Mouse (Mus musculus) ES-E14 (cell line): ENCODE results near the gene Wnt1. TPM values are rescaled to one million over a fixed set of nuclear protein-coding genes. Genes with fewer than 3 reads are reported as not detected.

ENCODE experiments used
- DNase-seq: peaks from one replicate; pipeline ENCODE4 v3.0.0-alpha.2; 2013; ENCODE audit warnings: low read depth, low spot score
- H3K27ac ChIP-seq: 2 replicates; pipeline ENCODE4 v1.5.1; 2012; ENCODE audit warnings: low read depth, mild to moderate bottlenecking, low read length, moderate library complexity, mixed read lengths; ENCODE audit not compliant: poor library complexity, insufficient read depth, severe bottlenecking
- H3K36me3 ChIP-seq: 2 replicates; pipeline ENCODE4 v1.6.1; 2012; ENCODE audit warnings: mild to moderate bottlenecking, low read length, moderate library complexity, mixed read lengths; ENCODE audit not compliant: control insufficient read depth, poor library complexity, insufficient read depth, severe bottlenecking
- H3K4me1 ChIP-seq, 2 experiments: fragments of 150-350 bp in 1 of 2; sonication (generic) in 1 of 2; 2 replicates each; pipeline ENCODE4 v1.6.1; 2012; ENCODE audit warnings: low read length in 2 of 2, mild to moderate bottlenecking in 1 of 2, mixed read lengths in 1 of 2; ENCODE audit not compliant: control insufficient read depth in 2 of 2, insufficient read depth in 2 of 2, poor library complexity in 1 of 2
- H3K4me3 ChIP-seq, 2 experiments: fragments of 150-350 bp in 1 of 2; sonication (generic) in 1 of 2; 2 replicates each; pipeline ENCODE4 v1.5.1; 2012; ENCODE audit warnings: low read length in 2 of 2, low read depth in 1 of 2, mild to moderate bottlenecking in 1 of 2, mixed read lengths in 1 of 2; ENCODE audit not compliant: insufficient read depth in 1 of 2, poor library complexity in 1 of 2, severe bottlenecking in 1 of 2
- H3K9ac ChIP-seq: 2 replicates; pipeline ENCODE4 v1.6.1; 2012; ENCODE audit warnings: low read depth, mild to moderate bottlenecking, low read length, mixed read lengths; ENCODE audit not compliant: poor library complexity, insufficient read depth, severe bottlenecking
- H3K9me3 ChIP-seq: fragments of 150-350 bp; sonication (generic); 2 replicates; pipeline ENCODE4 v1.6.1; 2012; ENCODE audit warnings: low read depth, mild to moderate bottlenecking, low read length; ENCODE audit not compliant: control insufficient read depth, insufficient read depth
- CHD2 ChIP-seq: IDR thresholded peaks from 2 replicates; pipeline ENCODE4 v1.6.1; 2014; ENCODE audit warnings: mild to moderate bottlenecking, low read depth, low read length, inconsistent platforms
- HCFC1 ChIP-seq: IDR thresholded peaks from 2 replicates; pipeline ENCODE4 v1.6.1; 2012; ENCODE audit warnings: low read length, inconsistent platforms, borderline replicate concordance; ENCODE audit not compliant: insufficient read depth
- MAFK ChIP-seq: IDR thresholded peaks from 2 replicates; pipeline ENCODE4 v1.6.1; 2014; ENCODE audit warnings: mild to moderate bottlenecking, low read depth, low read length, inconsistent platforms; ENCODE audit not compliant: insufficient read depth
- ZC3H11A ChIP-seq: IDR thresholded peaks from 2 replicates; pipeline ENCODE4 v1.6.1; 2012; ENCODE audit warnings: low read depth, mild to moderate bottlenecking, inconsistent platforms, low read length, borderline replicate concordance
- ZNF384 ChIP-seq: IDR thresholded peaks from 2 replicates; pipeline ENCODE4 v1.6.1; 2012; ENCODE audit warnings: low read depth, low read length, inconsistent platforms
- in situ Hi-C, 2 experiments: fragments of 600-800 bp; cut with MboI; formaldehyde crosslinking; loops; one replicate each; pipeline ENCODE4 v1.15.1; 2025; ENCODE audit warnings: low sequenced_read_pairs in 2 of 2, inconsistent platforms in 1 of 2; ENCODE audit not compliant: unreplicated experiment in 2 of 2
- total RNA-seq: library from RNA; depleted of rRNA; stranded (reverse); fragments of 300-350 nt; gene quantifications from 2 replicates; pipeline ENCODE4 v1.2.3, GENCODE M21; 2012

Wnt1 gene
- total RNA-seq, 1 experiment, result not detected

DNA sequence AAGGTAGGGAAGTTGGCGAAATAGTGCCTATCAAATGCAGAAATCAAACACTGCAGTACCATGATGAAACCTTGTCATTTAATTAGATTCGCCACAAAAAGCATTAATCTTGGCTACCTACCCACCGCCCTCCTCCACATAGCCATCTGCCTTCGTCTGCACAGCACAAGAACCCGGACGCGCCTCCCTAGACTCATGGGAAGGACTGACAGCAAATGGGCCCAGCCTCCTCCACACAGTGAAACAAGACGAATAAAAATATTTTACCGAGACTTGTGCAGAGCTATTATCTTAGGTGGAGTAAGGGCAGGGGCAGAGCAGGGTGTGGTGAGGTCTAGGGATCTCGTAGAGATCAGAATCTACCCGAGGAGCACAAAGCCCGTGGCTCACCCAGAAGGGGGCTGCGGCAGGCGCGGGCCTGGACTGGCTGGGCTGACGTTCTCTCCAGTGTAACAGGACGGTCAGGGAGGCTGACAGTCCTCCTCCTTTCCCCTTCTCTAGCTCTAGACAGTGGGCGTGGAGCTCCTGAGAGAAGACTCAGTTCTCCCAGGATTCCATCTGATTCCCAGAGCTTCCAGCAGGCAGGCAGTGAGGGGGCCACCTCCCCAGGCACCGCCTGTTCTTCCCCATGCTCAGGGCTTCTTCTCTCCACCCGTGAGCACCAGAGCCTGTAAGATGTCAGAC lies 23.2 kb downstream of the Wnt1 start:
- Histone ChIP-seq H3K9me3 (no peaks in the 10 kb centered on the region), H3K4me1 (peaks cover 0 to 9% of the 10 kb centered on the region in 2 experiments; a peak in 2 of 4 replicates), H3K4me3 (no peak overlapping the region), H3K27ac (no peak overlapping the region), H3K9ac (no peak overlapping the region), H3K36me3 (peaks cover 19% of the 10 kb centered on the region)
- in situ Hi-C loops, result no loop called here
- TF ChIP-seq MAFK (no peak), ZC3H11A (no peak), CHD2 (no peak), ZNF384 (no peak), HCFC1 (no peak)
- no peak for DNase-seq

DNA sequence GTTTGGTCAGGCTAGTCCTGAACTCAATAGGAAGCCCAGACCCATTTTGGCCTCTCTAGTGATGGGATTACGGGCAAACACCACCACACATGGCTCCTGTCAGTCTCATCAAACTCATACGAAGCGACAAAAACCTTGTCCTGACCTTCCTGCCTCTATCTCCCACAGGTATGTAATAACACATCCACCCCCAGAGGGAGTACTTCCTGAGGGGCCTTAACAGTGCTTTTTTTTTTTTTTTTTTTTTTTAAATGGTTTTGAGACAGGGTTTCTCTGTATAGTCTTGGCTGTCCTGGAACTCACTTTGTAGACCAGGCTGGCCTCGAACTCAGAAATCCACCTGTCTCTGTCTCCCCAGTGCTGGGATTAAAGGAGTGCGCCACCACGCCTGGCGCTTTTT lies 28.5 kb downstream of the Wnt1 start:
- H3K27ac ChIP-seq, result no peak overlapping the region
- DNase-seq, result no peak
- H3K4me3 ChIP-seq, result no peak overlapping the region
- peaks cover 16% of the 10 kb centered on the region for H3K36me3 ChIP-seq
- in situ Hi-C loops, result no loop called here
- no peaks in the 10 kb centered on the region for H3K9me3 ChIP-seq
- no peak overlapping the region for H3K9ac ChIP-seq
- H3K4me1 ChIP-seq, result peaks cover 2 to 10% of the 10 kb centered on the region in 2 experiments; a peak in 3 of 4 replicates
- TF ChIP-seq CHD2, result no peak
- no peak for TF ChIP-seq MAFK
- no peak for TF ChIP-seq ZC3H11A
- peak; percentile 95 for TF ChIP-seq ZNF384
- no peak for TF ChIP-seq HCFC1

DNA sequence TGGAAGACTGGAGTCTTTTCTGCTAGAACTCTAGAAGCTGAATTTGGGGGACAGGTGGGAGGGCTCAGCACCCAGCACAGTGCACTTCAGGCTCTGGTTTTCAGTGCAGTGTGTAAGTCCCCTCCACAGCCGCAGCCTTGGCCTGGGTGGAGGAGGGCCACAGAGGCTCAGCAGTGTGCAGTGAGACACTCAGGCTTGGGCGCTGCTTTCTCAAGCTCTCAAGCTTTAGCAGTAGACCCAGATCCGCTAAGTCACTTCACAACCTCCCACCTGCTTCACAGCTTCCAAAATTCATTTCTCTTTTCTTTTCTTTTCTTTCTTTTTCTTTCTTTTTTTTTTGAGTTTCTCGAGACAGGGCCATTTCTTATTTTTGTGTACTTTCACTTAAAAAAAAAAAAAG lies 31.3 kb downstream of the Wnt1 start:
- no peak for DNase-seq
- no peaks in the 10 kb centered on the region for H3K9me3 ChIP-seq
- H3K27ac ChIP-seq, result no peak overlapping the region
- H3K9ac ChIP-seq, result peak overlapping the region; percentile 51; the same call in 1 of the 2 replicates
- TF ChIP-seq HCFC1 (no peak), CHD2 (no peak), ZNF384 (no peak), ZC3H11A (no peak), MAFK (no peak)
- peaks cover 2 to 4% of the 10 kb centered on the region in 2 experiments; a peak in 2 of 4 replicates for H3K4me1 ChIP-seq
- in situ Hi-C loops, result no loop called here
- peaks cover 2% of the 10 kb centered on the region; the same call in 1 of the 2 replicates for H3K36me3 ChIP-seq
- no peak overlapping the region for H3K4me3 ChIP-seq

DNA sequence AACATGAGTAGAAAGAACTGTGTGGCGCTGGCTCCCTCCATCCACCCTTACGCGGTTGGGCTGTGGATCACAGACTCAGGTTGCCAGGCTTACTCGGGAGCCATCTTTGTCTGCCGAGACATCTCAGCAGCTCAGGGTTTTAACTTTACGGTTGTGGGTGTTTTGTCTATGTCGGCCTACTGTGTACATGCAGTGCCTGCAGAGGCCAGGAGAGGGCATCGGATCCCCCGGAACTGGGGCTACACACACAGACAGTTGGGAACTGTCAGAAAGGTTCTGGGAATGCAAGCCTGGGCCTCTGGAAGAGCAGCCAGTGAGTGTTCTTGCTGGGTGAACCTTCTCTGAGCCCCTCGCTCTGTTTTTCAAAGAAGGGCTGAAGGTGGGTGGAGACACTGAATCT lies 31.7 kb downstream of the Wnt1 start:
- no peak overlapping the region for H3K4me3 ChIP-seq
- H3K27ac ChIP-seq, result no peak overlapping the region
- H3K9ac ChIP-seq, result peak overlapping the region; percentile 51; the same call in 1 of the 2 replicates
- peak; percentile 71 for DNase-seq
- H3K4me1 ChIP-seq, result peaks cover 2 to 4% of the 10 kb centered on the region in 2 experiments; a peak in 2 of 4 replicates
- H3K36me3 ChIP-seq, result peaks cover 2% of the 10 kb centered on the region; the same call in 1 of the 2 replicates
- no peaks in the 10 kb centered on the region for H3K9me3 ChIP-seq
- no peak for TF ChIP-seq HCFC1
- no peak for TF ChIP-seq ZC3H11A
- no peak for TF ChIP-seq CHD2
- no peak for TF ChIP-seq MAFK
- TF ChIP-seq ZNF384, result no peak
- in situ Hi-C loops, result no loop called here

DNA sequence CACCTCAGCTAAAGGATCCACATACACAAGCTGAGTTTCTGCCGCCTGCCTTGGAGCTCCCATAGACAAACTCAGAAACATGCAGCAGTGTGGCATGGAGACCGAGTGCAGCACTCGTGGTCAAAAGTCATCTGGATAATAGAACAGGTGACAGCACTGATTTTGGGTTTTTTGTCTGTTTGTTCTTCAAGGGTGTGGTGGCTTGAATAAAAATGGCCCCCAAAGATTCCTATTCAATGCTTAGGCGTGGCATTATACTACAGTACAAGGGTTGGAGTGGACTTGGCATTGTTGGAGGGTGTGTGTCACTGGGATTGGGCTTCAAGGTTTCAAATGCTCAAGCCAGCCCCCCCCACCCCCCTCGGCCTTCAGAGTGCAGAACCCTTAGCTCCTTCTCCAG lies 32.5 kb downstream of the Wnt1 start:
- in situ Hi-C loops, result no loop called here
- TF ChIP-seq ZNF384 (no peak), MAFK (no peak), ZC3H11A (no peak)
- peaks cover 2 to 4% of the 10 kb centered on the region in 2 experiments; a peak in 2 of 4 replicates for H3K4me1 ChIP-seq

More for the DNA sequence above, 32.5 kb downstream of the Wnt1 start:
- H3K9ac ChIP-seq, result no peak overlapping the region
- DNase-seq, result no peak
- H3K36me3 ChIP-seq, result peaks cover 2% of the 10 kb centered on the region; the same call in 1 of the 2 replicates
- H3K9me3 ChIP-seq, result no peaks in the 10 kb centered on the region
- no peak overlapping the region for H3K4me3 ChIP-seq
- peak overlapping the region; percentile 48; the same call in 1 of the 2 replicates for H3K27ac ChIP-seq
